Mouse (Mus musculus) stomach, adult 2 months (tissue): ENCODE results near the gene Rgcc. TPM values are rescaled to one million over a fixed set of nuclear protein-coding genes. Genes with fewer than 3 reads are reported as not detected.

Source experiments
- polyA plus RNA-seq: library from polyadenylated mRNA; depleted of rRNA; stranded (reverse); fragments of >200 nt; gene quantifications from 2 replicates; pipeline ENCODE4 v1.2.3, GENCODE M21; 2012; rRNA removed

Gene Rgcc
- polyA plus RNA-seq: 54.2 and 106 TPM in 2 replicates

DNA sequence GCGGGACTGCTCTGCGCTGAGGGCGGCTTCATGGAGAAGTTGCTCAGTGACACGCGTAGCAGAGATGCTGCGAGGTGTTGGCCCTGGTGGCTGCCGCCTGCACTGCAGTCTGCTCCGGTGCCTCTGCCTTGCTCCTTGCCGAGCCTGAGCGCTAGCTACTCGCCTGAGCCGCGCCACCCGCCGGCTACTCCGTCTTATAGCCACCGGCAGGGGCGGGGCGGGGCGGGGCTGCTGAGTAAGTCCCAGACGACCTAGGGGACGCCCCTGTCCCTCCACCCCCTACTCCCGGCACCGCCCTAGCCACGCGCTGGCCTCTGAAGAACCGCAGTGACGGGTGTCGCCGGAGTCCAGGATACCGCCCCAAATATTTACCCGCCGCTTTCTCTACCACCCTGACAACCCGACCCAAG is at the start of gene Rgcc:
Gene Rgcc (minus strand): TSS at position 180 of the 410 bp plus-strand sequence.

Other genes starting within 250 kb of the Rgcc start
- not detected in 2 replicates for gene Zfp957, start 54.3 kb downstream of the Rgcc start, polyA plus RNA-seq
- 0.16 and 0.79 TPM in 2 replicates for gene Naa16, start 89.1 kb upstream of the Rgcc start, polyA plus RNA-seq
- 0.17 and 0.39 TPM in 2 replicates for gene Mtrf1, start 96.1 kb upstream of the Rgcc start, polyA plus RNA-seq
- gene Kbtbd7, start 124.9 kb upstream of the Rgcc start, polyA plus RNA-seq: 1.4 and 1.9 TPM in 2 replicates
- 0.13 and 0.22 TPM in 2 replicates for gene Kbtbd6, start 150.2 kb upstream of the Rgcc start, polyA plus RNA-seq
- 3.5 and 4.3 TPM in 2 replicates for gene Elf1, start 179.5 kb upstream of the Rgcc start, polyA plus RNA-seq
- gene Wbp4, start 179.9 kb upstream of the Rgcc start, polyA plus RNA-seq: 1.4 and 1.5 TPM in 2 replicates